Mouse (Mus musculus): ENCODE data around the gene Eps15l1.

DNA sequence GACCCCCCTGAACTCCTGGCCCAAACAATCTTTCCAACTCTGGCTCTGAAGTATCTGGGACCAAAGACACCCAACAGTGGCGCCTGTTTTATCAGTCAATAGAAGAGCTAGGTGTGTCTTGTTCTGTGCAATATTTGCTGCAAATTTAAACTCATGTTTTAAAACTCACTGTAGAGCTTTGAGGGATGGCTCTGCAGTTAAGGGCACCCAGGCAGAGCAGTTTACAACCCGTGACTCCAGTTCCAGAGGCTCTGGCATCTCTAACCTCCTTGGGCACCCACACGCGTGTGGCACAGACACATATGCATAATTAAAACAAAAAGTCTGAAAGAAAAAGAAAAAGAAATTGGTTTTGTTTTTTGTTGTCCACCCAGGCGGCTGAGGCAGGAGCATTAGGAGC, 119.8 kb downstream of the Eps15l1 start:
- TF ChIP-seq POLR2A (IDR thresholded peaks at IDR 0.05; ENCODE audit: control insufficient read depth in 1 of 2, insufficient read depth in 1 of 2, low read depth in 1 of 2, low read length in 2 of 2, poor library complexity in 1 of 2) = no peak
- no peak for TF ChIP-seq MAX (IDR thresholded peaks at IDR 0.05; ENCODE audit: low read length)
- TF ChIP-seq CTCF (IDR thresholded peaks at IDR 0.05 in 2 of 3, conservative IDR thresholded peaks at IDR 0.05 in 1 of 3; ENCODE audit: control insufficient read depth in 1 of 3, insufficient read depth in 1 of 3, low read depth in 2 of 3, low read length in 3 of 3, poor library complexity in 1 of 3, severe bottlenecking in 1 of 3) = no peak
- no peak for TF ChIP-seq RCOR1 (IDR thresholded peaks at IDR 0.05; ENCODE audit: low read depth, low read length)
- no peak for TF ChIP-seq BHLHE40 (IDR thresholded peaks at IDR 0.05; ENCODE audit: borderline replicate concordance, low read depth, low read length)
